Mouse (Mus musculus): ENCODE measurements around the gene Tmem119.

Gene Tmem119

GRCm38 (mm10) chr5:113755347-113756030 lies 44.8 kb downstream of the Tmem119 start:
- no peak for DNase-seq

- no peak for DNase-seq
Measured at GRCm38 (mm10) chr5:113751521-113752157, 48.7 kb downstream of the Tmem119 start.

GRCm38 (mm10) chr5:113748556-113749331 lies 51.6 kb downstream of the Tmem119 start:
- DNase-seq: no peak

- DNase-seq: no peak
Measured at GRCm38 (mm10) chr5:113747629-113748028, 52.7 kb downstream of the Tmem119 start.
